Mouse (Mus musculus) kidney, adult 2 months (tissue): ENCODE results near the gene Wwc2.

Source experiments
- CTCF ChIP-seq: fragments of 200-500 bp; conservative IDR thresholded peaks from 2 replicates; pipeline ENCODE4 v1.5.1; 2011; ENCODE audit warnings: low read depth, mild to moderate bottlenecking, control low read depth, low read length, moderate library complexity, mixed read lengths; ENCODE audit not compliant: insufficient read depth, insufficient read length
- POLR2A ChIP-seq: fragments of 200-500 bp; IDR thresholded peaks from one replicate; pipeline ENCODE4 v1.6.1; 2011; ENCODE audit warnings: low read depth, low read length, control low read depth

- TF ChIP-seq CTCF (no peak), POLR2A (no peak)
Observed at GRCm38 (mm10) chr8:47777415-47777814, 213.3 kb downstream of the Wwc2 start.
